Mouse (Mus musculus) thymus, postnatal 4 days (tissue): ENCODE data around the gene Ghr.

Experiments used
- DNase-seq: peaks from one replicate; pipeline ENCODE4 v3.0.0; 2021

Gene Ghr

DNA sequence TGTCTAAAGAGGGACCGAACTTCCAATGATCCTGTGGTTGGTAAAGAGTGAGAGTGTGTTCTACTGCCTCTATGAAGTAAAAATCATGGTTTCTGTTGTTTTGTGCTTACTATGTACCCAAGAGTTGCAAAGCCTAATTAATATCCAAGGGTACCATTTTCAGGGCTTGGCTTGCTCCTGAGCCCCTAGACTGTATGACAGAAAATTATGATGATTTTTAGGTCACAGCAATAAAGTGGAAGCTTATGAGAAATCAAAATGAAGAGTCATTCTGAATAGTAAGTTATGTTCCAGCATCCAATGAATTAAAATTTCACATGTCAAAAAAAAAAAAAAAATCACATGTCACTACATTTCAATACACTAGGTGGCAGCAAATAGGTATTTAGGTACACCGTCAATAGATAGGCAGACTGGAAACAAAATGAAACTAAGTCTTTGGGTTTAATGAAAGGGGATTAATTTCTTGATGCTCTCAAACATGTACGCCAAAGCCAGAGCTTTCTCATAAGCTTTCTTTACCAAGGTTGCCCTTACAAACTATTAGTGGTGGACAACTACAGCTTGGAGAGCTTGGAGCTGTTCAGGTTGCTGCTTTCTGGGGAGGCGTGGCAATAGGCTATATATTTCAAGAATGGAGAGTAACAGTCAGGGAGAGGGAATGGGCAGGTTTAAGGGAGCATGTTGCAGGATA lies 227.1 kb downstream of the Ghr start:
- no peak for DNase-seq

DNA sequence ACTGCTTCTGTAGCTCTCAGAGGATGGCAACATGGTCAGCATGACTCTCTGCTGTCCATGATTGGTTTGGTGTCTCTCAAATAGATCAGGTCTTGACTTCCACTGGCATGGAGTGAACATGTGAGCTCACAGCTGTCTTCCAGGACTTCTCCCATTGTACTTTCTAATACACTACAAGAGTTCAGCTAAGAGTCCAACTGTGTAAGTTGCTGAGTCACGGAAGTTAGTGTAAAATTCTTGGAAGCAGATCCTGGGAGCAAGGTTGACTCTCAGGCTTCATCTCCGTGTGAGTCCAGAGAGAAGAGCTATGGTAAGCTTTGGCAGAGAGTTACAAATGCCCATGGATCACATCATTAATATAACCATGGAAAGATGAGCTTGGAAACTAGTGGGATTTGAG lies 229.6 kb downstream of the Ghr start:
- no peak for DNase-seq

- no peak for DNase-seq
Measured at GRCm38 (mm10) chr15:3349306-3350064, 233.8 kb downstream of the Ghr start.

- no peak for DNase-seq
Measured at GRCm38 (mm10) chr15:3346682-3347081, 236.6 kb downstream of the Ghr start.

GRCm38 (mm10) chr15:3344555-3344954 lies 238.7 kb downstream of the Ghr start:
- DNase-seq: no peak

GRCm38 (mm10) chr15:3341806-3342582 lies 241.3 kb downstream of the Ghr start:
- no peak for DNase-seq

DNA sequence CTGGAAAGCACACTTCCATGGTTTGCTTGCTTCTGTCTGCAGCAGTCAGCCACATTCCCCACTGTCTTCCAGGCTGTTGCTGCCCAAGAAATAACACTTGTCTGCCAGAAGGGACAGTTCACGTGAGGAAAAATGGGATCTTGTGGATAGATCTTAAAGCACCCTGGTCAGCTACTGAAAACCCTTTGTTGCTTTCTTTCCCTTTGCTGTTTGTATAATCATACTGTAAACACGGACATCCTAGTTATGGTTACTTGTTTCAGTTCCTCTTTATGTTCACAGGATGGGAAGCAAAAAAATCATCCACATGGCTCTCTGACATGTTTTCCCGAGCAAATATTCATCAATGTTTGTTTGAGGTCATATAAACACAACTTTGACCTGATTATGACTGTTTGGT lies 243.4 kb downstream of the Ghr start:
- DNase-seq: no peak

DNA sequence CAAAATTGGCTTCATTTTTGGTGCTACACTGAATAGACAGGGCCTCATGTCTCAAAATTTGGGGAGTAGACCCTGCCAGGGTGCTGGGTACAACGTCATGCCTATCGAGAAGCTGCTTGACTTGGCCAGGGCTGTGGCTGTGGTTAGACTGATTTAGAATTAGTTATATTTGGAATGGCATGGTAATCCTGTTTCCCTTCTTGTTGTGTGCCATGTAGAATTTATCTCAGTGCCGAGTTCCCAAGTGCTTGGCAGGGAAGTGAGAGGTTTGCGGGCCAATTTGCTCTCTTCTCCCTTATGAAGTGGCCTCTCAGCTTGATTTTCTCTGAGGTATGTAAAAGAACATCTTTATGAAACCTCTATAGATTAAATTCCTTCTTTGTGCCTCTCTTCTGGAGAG lies 250.8 kb downstream of the Ghr start:
- DNase-seq: no peak

DNA sequence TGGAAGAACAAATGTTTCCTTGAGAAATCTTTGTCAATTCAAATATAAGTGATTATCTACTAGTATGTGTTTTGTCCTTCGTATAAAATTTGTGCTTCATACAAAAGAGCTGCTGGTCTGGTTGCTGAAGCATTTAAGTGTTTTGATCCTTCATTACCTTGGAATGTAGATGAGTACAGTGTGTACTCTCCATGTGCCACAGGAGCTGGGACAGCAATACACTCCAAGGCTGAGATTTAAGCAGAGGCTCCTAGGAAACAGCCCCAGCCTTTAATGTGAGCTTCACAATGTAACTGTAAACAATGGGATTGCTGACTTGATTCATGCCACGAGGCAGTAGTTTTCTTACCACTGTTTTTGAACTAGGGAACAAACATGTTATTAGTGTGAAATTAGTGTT lies 251.5 kb downstream of the Ghr start:
- no peak for DNase-seq

GRCm38 (mm10) chr15:3330291-3330690 lies 253.0 kb downstream of the Ghr start:
- no peak for DNase-seq

DNA sequence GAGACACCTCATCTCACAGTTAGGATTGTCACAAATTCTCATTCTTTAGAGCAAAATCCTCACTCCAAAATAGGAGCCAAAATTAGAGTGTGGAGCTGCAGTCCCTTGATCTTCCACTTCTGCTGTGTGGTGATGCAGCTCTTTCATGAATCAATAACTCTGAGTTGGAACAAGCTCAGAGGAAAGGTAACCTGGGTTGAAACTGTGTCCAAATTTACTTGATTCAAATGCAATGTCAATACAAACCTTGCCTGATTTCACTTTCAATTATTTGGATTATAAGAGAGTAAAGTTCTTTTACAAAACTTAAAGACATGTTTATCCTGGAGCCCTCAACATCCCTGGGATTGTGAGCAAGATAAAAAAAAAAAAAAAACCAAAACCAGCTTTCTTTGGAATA lies 260.3 kb downstream of the Ghr start:
- no peak for DNase-seq

DNA sequence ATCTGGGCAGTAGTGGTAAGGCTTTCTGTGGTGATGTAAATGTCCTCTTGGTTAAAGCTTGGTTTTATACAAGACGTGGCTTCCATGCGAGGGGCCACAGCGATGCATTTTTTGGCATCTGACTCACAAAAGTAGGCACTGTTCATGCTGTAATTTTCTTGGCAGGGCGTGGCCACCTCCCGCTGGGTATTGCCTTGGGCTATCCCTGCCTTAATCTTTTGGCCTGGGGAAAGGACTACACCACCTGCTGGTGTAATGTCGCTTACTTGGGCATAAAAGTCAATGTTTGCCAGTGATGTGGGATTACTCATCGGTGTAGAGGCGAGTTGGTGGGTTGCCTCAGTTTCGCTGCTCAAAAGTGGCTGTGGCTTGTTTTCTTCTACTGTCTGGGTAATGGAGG lies 263.4 kb downstream of the Ghr start:
- DNase-seq: no peak

DNA sequence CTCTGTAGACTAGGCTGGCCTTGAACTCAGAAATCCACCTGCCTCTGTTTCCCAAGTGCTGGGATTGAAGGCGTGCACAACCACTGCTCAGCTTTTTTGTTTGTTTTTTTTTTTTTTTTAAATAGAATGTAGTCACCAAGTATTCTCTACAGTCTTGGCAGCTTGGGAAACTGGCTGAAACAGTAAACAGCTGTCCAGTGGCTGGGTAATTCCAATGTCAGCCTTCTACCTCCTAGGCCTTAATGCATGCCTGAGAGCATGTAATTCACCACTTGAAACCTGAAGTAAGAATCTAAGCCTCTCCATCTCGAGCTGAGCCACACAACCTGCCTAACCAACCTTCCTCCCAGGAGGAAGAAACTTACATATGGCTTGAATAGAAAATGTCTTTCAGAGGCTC lies 266.7 kb downstream of the Ghr start:
- no peak for DNase-seq

DNA sequence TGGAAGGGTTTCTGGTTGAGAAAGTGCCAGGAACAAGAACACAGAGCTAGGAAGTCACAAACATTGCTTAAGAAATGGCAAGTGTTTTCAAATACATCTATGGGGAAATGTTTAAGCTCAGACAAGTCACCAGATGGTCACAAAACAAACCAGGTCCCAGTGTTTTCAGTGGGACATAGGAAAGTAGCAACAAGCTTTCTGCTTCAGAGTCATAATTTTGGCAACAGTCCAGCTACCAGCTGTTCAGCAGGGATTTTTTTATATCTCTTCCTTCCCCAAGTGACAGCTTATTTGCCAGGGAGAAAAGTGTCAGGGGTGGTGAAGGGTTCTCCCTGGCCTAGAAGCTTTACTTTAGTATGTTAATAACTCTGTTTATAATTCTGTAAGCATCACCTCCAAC lies 270.4 kb downstream of the Ghr start:
- no peak for DNase-seq

GRCm38 (mm10) chr15:3309856-3310255 lies 273.4 kb downstream of the Ghr start:
- DNase-seq: no peak

GRCm38 (mm10) chr15:3303426-3303825 lies 279.9 kb downstream of the Ghr start, which contains the start of gene Ccdc152:
Gene Ccdc152 (minus strand): TSS chr15:3303526.
- DNase-seq: no peak

DNA sequence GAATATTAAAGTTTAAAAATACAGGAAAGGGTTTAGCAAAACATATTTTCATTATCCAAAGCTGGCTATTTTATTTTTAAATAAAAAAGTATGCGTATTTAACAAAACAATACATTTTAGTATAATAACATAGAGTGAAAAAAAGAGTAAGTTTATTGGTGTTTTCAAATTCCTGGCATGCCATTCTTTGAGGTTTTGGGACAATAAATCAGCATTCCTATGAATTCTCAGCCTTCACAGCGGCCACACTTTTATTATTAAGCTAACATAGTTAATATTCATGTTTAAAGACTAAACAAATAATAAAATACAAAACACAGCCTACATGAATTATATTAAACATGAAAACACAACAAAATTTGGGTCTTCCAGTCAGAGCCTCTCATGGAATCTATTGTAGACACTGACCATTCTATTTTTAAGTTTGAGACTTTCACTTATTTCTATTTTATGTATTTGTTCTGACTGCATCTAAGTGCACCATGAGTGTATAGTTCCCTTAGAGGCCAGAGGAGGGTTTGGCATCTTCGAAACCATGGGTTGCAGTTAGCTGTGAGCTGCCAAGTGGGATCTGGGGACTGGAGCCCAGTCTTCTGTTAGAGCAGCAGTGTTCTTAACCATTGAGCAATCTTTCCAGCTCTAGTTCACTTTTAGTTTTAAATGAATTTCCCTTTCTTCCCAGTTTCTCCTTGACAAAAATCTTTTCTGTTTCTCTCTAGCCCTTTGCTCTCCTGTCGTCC lies 282.8 kb downstream of the Ghr start:
- DNase-seq: no peak

DNA sequence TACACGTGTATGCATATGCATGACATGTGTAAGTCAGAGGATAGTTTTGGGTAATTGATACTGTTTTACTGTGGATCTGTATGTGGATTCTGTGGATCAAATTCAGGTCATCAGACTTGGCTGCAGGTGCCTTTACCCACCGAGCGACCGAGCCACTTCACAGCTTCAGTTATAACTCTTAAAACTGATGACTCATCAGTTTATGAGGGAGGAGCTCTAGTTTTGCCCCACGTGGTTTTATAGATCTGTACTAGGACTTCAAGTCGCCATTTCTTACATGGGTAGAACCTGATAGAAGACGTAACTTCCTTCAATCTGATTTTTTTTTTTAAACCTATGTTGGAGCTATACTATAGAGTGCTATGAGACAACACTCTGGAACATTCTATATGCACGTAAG lies 285.7 kb downstream of the Ghr start:
- DNase-seq: no peak

DNA sequence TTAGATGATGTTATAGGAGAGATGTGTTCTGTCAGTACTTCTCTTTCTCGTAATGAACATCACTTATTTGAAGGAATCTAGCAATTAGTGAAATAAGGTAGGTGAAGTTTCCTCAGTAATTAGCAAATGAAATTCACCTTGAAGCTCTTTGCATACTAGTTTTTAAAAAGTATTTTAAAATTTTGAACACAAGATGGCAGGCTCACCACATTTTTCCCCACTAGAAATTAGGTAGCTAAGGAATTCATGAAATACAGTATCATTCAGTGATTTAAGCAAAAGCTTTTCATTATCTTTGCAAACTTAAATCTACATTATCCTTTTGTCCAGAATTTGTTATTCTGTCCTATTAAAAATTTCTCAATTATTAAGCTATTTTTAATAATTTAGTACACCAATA lies 287.3 kb downstream of the Ghr start:
- no peak for DNase-seq

DNA sequence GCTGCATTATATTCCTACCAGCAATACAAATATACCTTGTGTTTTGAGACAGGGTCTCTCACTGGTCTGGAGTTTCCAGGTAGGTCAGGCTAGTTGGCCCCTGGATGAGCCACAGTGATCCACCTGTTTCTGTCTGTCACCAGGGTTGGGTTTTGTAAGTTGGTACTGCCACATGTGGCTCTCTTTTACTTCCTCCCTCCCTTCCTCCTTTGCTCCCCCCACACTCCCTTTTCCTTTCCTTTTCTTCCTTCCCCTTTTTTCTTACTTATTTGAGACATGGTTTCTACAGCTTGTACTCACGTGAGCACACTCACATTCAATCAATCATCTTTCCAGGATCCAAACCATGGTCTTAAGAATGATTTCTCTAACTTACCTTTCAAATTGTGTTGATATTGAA lies 289.8 kb downstream of the Ghr start:
- DNase-seq: no peak

DNA sequence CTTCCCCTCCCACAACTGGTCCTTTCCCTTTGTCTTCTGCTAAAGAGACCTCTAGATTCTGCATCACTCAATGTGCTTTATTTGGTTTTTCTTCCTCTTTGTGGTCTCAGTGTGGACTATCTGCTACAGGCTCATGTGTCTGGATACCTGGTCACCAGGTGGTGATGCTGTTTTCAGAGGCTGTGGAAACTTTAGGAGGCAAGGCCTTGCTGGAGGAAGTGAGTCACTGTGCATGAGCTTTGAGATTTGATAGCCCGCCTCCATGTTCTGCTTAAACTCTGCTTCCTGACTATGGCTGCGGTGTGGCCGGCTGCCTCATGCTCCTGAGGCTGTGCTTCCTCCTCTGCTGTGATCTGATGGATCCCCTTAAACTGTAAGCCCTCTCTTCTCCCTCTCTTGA lies 292.9 kb downstream of the Ghr start:
- no peak for DNase-seq

GRCm38 (mm10) chr15:3286032-3286431 lies 297.3 kb downstream of the Ghr start:
- no peak for DNase-seq

- no peak for DNase-seq
Measured at GRCm38 (mm10) chr15:3281737-3282136, 301.6 kb downstream of the Ghr start.
